Mouse (Mus musculus) hindbrain, postnatal 0 days (tissue): ENCODE measurements at regions not wholly inside any gene's neighbourhood (a gene's known extent, or its start where the extent isn't known, plus 50 kb on each side); places are given as distances from the start of the nearest gene placed in this dataset.

Experiments
- ATAC-seq: fragments of 200-750 bp; cut with Nextera tagmentation; 2 replicates; pipeline ENCODE4 v1.8.0; 2017; ENCODE audit warnings: mild to moderate bottlenecking, moderate TSS enrichment, moderate library complexity
- DNase-seq: peaks from one replicate; pipeline ENCODE4 v3.0.0-alpha.2; 2015; ENCODE audit warnings: low spot score
- H3K27ac ChIP-seq: fragments of 300-500 bp; sonication (generic); 2 replicates; pipeline ENCODE4 v1.5.1; 2014; ENCODE audit warnings: mild to moderate bottlenecking
- H3K27me3 ChIP-seq: fragments of 300-500 bp; sonication (generic); 2 replicates; pipeline ENCODE4 v1.6.1; 2014; ENCODE audit warnings: low read length, mixed read lengths; ENCODE audit not compliant: insufficient read depth
- H3K36me3 ChIP-seq: fragments of 300-500 bp; sonication (generic); 2 replicates; pipeline ENCODE4 v1.6.1; 2014; ENCODE audit warnings: low read length, mixed read lengths; ENCODE audit not compliant: insufficient read depth
- H3K4me1 ChIP-seq: fragments of 300-500 bp; sonication (generic); 2 replicates; pipeline ENCODE4 v1.6.1; 2014; ENCODE audit warnings: antibody characterized with exemption, low read length, mixed read lengths; ENCODE audit not compliant: insufficient read depth
- H3K4me2 ChIP-seq: fragments of 300-500 bp; sonication (generic); 2 replicates; pipeline ENCODE4 v1.6.1; 2014; ENCODE audit warnings: low read depth, mild to moderate bottlenecking, low read length, moderate library complexity, mixed read lengths
- H3K4me3 ChIP-seq: fragments of 300-500 bp; sonication (generic); 2 replicates; pipeline ENCODE4 v1.5.1; 2014; ENCODE audit warnings: low read length
- H3K9ac ChIP-seq: fragments of 300-500 bp; sonication (generic); replicated peaks from 2 replicates; pipeline ENCODE4 v1.6.1; 2014; ENCODE audit warnings: mild to moderate bottlenecking, low read length, moderate library complexity, mixed read lengths
- H3K9me3 ChIP-seq: fragments of 300-500 bp; sonication (generic); 2 replicates; pipeline ENCODE4 v1.6.1; 2016; ENCODE audit warnings: low read length, mixed read lengths
- CTCF ChIP-seq: IDR thresholded peaks from 2 replicates; pipeline ENCODE4 v1.5.1; 2016; ENCODE audit warnings: antibody characterized with exemption, control low read depth, low read depth
- WGBS: fragments of 180-500 bp; shearing (Covaris S2); extraction: QIAGEN DNeasy Blood & Tissue Kit; methylation state at CpG from one replicate; pipeline ENCODE4 v1.1.7; 2014; 5-methylcytosine and 5-hydroxymethylcytosine counted together

GRCm38 (mm10) chr10:95760121-95760870 lies 82.4 kb downstream of the Gm33543 start:
- Histone ChIP-seq H3K27ac (no peak overlapping the region), H3K4me3 (no peak overlapping the region), H3K9me3 (no peaks in the 10 kb centered on the region), H3K4me2 (no peak overlapping the region), H3K9ac (no peak overlapping the region), H3K4me1 (no peaks in the 10 kb centered on the region), H3K27me3 (no peaks in the 10 kb centered on the region), H3K36me3 (no peaks in the 10 kb centered on the region)
- no peak for DNase-seq
- no peak for ATAC-seq
- 93% methylated on average over 9 of the region's 9 CpGs for whole genome bisulfite sequencing
- no peak for TF ChIP-seq CTCF

- Histone ChIP-seq H3K27ac (no peak overlapping the region), H3K27me3 (no peaks in the 10 kb centered on the region), H3K4me1 (no peaks in the 10 kb centered on the region), H3K9me3 (no peaks in the 10 kb centered on the region), H3K9ac (no peak overlapping the region), H3K36me3 (no peaks in the 10 kb centered on the region), H3K4me2 (no peak overlapping the region), H3K4me3 (no peak overlapping the region)
- DNase-seq (no peak), ATAC-seq (no peak)
- TF ChIP-seq CTCF: no peak
- WGBS: 90% methylated on average over 8 of the region's 8 CpGs
Observed at GRCm38 (mm10) chr10:95758181-95758580, 84.5 kb downstream of the Gm33543 start.

GRCm38 (mm10) chr10:95755429-95755828 lies 82.2 kb upstream of the Anapc15-ps start:
- Histone ChIP-seq H3K27me3 (no peaks in the 10 kb centered on the region), H3K27ac (no peak overlapping the region), H3K4me3 (no peak overlapping the region), H3K36me3 (no peaks in the 10 kb centered on the region), H3K9ac (no peak overlapping the region), H3K9me3 (no peaks in the 10 kb centered on the region), H3K4me1 (no peaks in the 10 kb centered on the region), H3K4me2 (no peak overlapping the region)
- no peak for TF ChIP-seq CTCF
- WGBS: 86% methylated on average over 3 of the region's 3 CpGs
- DNase-seq: no peak
- no peak for ATAC-seq

GRCm38 (mm10) chr10:95753396-95753905 lies 80.2 kb upstream of the Anapc15-ps start:
- Histone ChIP-seq H3K27me3 (no peaks in the 10 kb centered on the region), H3K4me3 (no peak overlapping the region), H3K27ac (no peak overlapping the region), H3K36me3 (no peaks in the 10 kb centered on the region), H3K9me3 (no peaks in the 10 kb centered on the region), H3K9ac (no peak overlapping the region), H3K4me1 (no peaks in the 10 kb centered on the region), H3K4me2 (no peak overlapping the region)
- no peak for TF ChIP-seq CTCF
- 92% methylated on average over 11 of the region's 11 CpGs for WGBS
- ATAC-seq (no peak), DNase-seq (no peak)

GRCm38 (mm10) chr10:95748360-95748759 lies 75.1 kb upstream of the Anapc15-ps start:
- no peak for ATAC-seq
- WGBS: 100% methylated on average over 1 of the region's 1 CpGs
- H3K27ac ChIP-seq: no peak overlapping the region
- DNase-seq: no peak
- no peak overlapping the region for H3K9ac ChIP-seq
- H3K27me3 ChIP-seq: no peaks in the 10 kb centered on the region
- H3K9me3 ChIP-seq: no peaks in the 10 kb centered on the region
- H3K4me1 ChIP-seq: no peaks in the 10 kb centered on the region
- no peak overlapping the region for H3K4me3 ChIP-seq
- H3K4me2 ChIP-seq: no peak overlapping the region
- no peak for TF ChIP-seq CTCF
- no peaks in the 10 kb centered on the region for H3K36me3 ChIP-seq

- H3K27ac ChIP-seq: no peak overlapping the region
- no peak overlapping the region for H3K4me2 ChIP-seq
- H3K36me3 ChIP-seq: no peaks in the 10 kb centered on the region
- 74% methylated on average over 7 of the region's 7 CpGs for WGBS
- no peak for ATAC-seq
- no peak overlapping the region for H3K9ac ChIP-seq
- no peaks in the 10 kb centered on the region for H3K9me3 ChIP-seq
- no peak for TF ChIP-seq CTCF
- no peak overlapping the region for H3K4me3 ChIP-seq
- H3K4me1 ChIP-seq: no peaks in the 10 kb centered on the region
- DNase-seq: no peak
- no peaks in the 10 kb centered on the region for H3K27me3 ChIP-seq
Observed at GRCm38 (mm10) chr10:95747939-95748338, 74.7 kb upstream of the Anapc15-ps start.
